Mouse (Mus musculus): Measurements from ENCODE around the gene Vmn2r121. TPM values are rescaled to one million over a fixed set of nuclear protein-coding genes. Genes with fewer than 3 reads are reported as not detected.

Vmn2r121 gene
- total RNA-seq (2021), result not detected

GRCm38 (mm10) chrX:124135852-124136251 is at the start of gene Vmn2r121:
Gene Vmn2r121, minus strand, starts transcription at chrX:124135952.
- no peak for DNase-seq
